Mouse (Mus musculus): Measurements from ENCODE around the gene Zdhhc7.

The Zdhhc7 gene

GRCm38 (mm10) chr8:120114315-120114841, 13.1 kb upstream of the Zdhhc7 start:
- no peak for DNase-seq (ENCODE audit: low read depth, low spot score)

- peak; percentile 99 for DNase-seq (ENCODE audit: low read depth, low spot score)
These were observed 12.5 kb upstream of the Zdhhc7 start, which contains the start of gene 6430548M08Rik for GRCm38 (mm10) chr8:120113758-120114255. Gene 6430548M08Rik (plus strand): TSS chr8:120114152.

- no peak for DNase-seq (ENCODE audit: low read depth, low spot score)
These were observed 12.0 kb upstream of the Zdhhc7 start for GRCm38 (mm10) chr8:120113306-120113705.

GRCm38 (mm10) chr8:120112535-120112934, 11.3 kb upstream of the Zdhhc7 start:
- no peak for DNase-seq (ENCODE audit: low read depth, low spot score)

- DNase-seq (ENCODE audit: low read depth, low spot score): no peak
These were observed 10.1 kb upstream of the Zdhhc7 start for GRCm38 (mm10) chr8:120111382-120111781.

GRCm38 (mm10) chr8:120110966-120111365, 9.7 kb upstream of the Zdhhc7 start:
- no peak for DNase-seq (ENCODE audit: low read depth, low spot score)

- DNase-seq (ENCODE audit: low read depth, low spot score): no peak
These were observed 7.9 kb upstream of the Zdhhc7 start for GRCm38 (mm10) chr8:120109149-120109548.

- no peak for DNase-seq (ENCODE audit: low read depth, low spot score)
These were observed 3.5 kb upstream of the Zdhhc7 start for GRCm38 (mm10) chr8:120104721-120105272.

- no peak for DNase-seq (ENCODE audit: low read depth, low spot score)
These were observed 2.6 kb upstream of the Zdhhc7 start for GRCm38 (mm10) chr8:120103916-120104315.

GRCm38 (mm10) chr8:120100388-120101067, 754 bp downstream of the Zdhhc7 start:
- DNase-seq (ENCODE audit: low read depth, low spot score): no peak

- no peak for DNase-seq (ENCODE audit: low read depth, low spot score)
These were observed 4.8 kb downstream of the Zdhhc7 start for GRCm38 (mm10) chr8:120096486-120096885.

- no peak for DNase-seq (ENCODE audit: low read depth, low spot score)
These were observed 6.5 kb downstream of the Zdhhc7 start for GRCm38 (mm10) chr8:120094801-120095200.

GRCm38 (mm10) chr8:120093103-120093502, 8.2 kb downstream of the Zdhhc7 start:
- DNase-seq (ENCODE audit: low read depth, low spot score): no peak

- DNase-seq (ENCODE audit: low read depth, low spot score): no peak
These were observed 10.2 kb downstream of the Zdhhc7 start for GRCm38 (mm10) chr8:120091032-120091431.

- no peak for DNase-seq (ENCODE audit: low read depth, low spot score)
These were observed 11.8 kb downstream of the Zdhhc7 start for GRCm38 (mm10) chr8:120089511-120089910.

GRCm38 (mm10) chr8:120084783-120085182, 16.5 kb downstream of the Zdhhc7 start:
- DNase-seq (ENCODE audit: low read depth, low spot score): no peak

- DNase-seq (ENCODE audit: low read depth, low spot score): no peak
These were observed 18.0 kb downstream of the Zdhhc7 start for GRCm38 (mm10) chr8:120083261-120083660.

- DNase-seq (ENCODE audit: low read depth, low spot score): no peak
These were observed 21.9 kb downstream of the Zdhhc7 start for GRCm38 (mm10) chr8:120079361-120079760.

GRCm38 (mm10) chr8:120078080-120078479, 23.2 kb downstream of the Zdhhc7 start:
- DNase-seq (ENCODE audit: low read depth, low spot score): peak; percentile 70

- DNase-seq (ENCODE audit: low read depth, low spot score): no peak
These were observed 25.9 kb downstream of the Zdhhc7 start for GRCm38 (mm10) chr8:120075347-120075746.

- no peak for DNase-seq (ENCODE audit: low read depth, low spot score)
These were observed 26.8 kb downstream of the Zdhhc7 start for GRCm38 (mm10) chr8:120074516-120074915.

- no peak for DNase-seq (ENCODE audit: low read depth, low spot score)
These were observed 28.5 kb downstream of the Zdhhc7 start for GRCm38 (mm10) chr8:120072827-120073226.

GRCm38 (mm10) chr8:120072259-120072658, 29.0 kb downstream of the Zdhhc7 start:
- no peak for DNase-seq (ENCODE audit: low read depth, low spot score)
